Mouse (Mus musculus) kidney, embryonic 15.5 days (tissue): ENCODE measurements around the gene Zfp324. TPM values are rescaled to one million over a fixed set of nuclear protein-coding genes. Genes with fewer than 3 reads are reported as not detected.

Experiments
- ATAC-seq: fragments of 200-750 bp; cut with Nextera tagmentation; replicated peaks from 2 replicates; pipeline ENCODE4 v1.8.0; 2017; ENCODE audit warnings: moderate TSS enrichment; ENCODE audit not compliant: low FRiP score
- H3K27ac ChIP-seq: fragments of 300-500 bp; sonication (generic); 2 replicates; pipeline ENCODE4 v1.5.1; 2015; ENCODE audit warnings: mild to moderate bottlenecking, inconsistent platforms
- H3K27me3 ChIP-seq: fragments of 300-500 bp; sonication (generic); 2 replicates; pipeline ENCODE4 v1.6.1; 2015; ENCODE audit warnings: inconsistent platforms
- H3K36me3 ChIP-seq: fragments of 300-500 bp; sonication (generic); 2 replicates; pipeline ENCODE4 v1.6.1; 2015; ENCODE audit warnings: inconsistent platforms
- H3K4me1 ChIP-seq: fragments of 300-500 bp; sonication (generic); 2 replicates; pipeline ENCODE4 v1.6.1; 2015; ENCODE audit warnings: inconsistent platforms
- H3K4me2 ChIP-seq: fragments of 300-500 bp; sonication (generic); 2 replicates; pipeline ENCODE4 v1.6.1; 2015; ENCODE audit warnings: moderate library complexity, mild to moderate bottlenecking, inconsistent platforms
- H3K4me3 ChIP-seq: fragments of 300-500 bp; sonication (generic); replicated peaks from 2 replicates; pipeline ENCODE4 v1.5.1; 2015; ENCODE audit warnings: mild to moderate bottlenecking, inconsistent platforms
- H3K9ac ChIP-seq: fragments of 300-500 bp; sonication (generic); 2 replicates; pipeline ENCODE4 v1.6.1; 2015; ENCODE audit warnings: mild to moderate bottlenecking, inconsistent platforms
- H3K9me3 ChIP-seq: fragments of 300-500 bp; sonication (generic); replicated peaks from 2 replicates; pipeline ENCODE4 v1.6.1; 2016; ENCODE audit warnings: inconsistent platforms
- WGBS: fragments of 180-500 bp; shearing (Covaris S2); methylation state at CpG from one replicate; pipeline ENCODE4 v1.1.7; 2015; ENCODE audit warnings: mixed read lengths; 5-methylcytosine and 5-hydroxymethylcytosine counted together
- polyA plus RNA-seq: library from polyadenylated mRNA; unstranded; fragments of >200 nt; fragmentation: Nextera tagmentation; extraction: Ambion mirVana; gene quantifications from 2 replicates; pipeline ENCODE4 v1.2.1, GENCODE M21; 2015

Gene Zfp324
- polyA plus RNA-seq, 1 experiment from 2014 or later = 11.4 TPM

GRCm38 (mm10) chr7:12998053-12998452 is 32.4 kb downstream of the Zfp324 start, which contains the start of gene Slc27a5:
Gene Slc27a5 (minus strand): TSS chr7:12998192.
- no peaks in the 10 kb centered on the region for H3K36me3 ChIP-seq
- no peaks in the 10 kb centered on the region for H3K27me3 ChIP-seq
- no peak within 1 kb of the TSS for H3K4me2 ChIP-seq
- 81% methylated on average over 5 of the region's 5 CpGs for WGBS
- no peak within 1 kb of the TSS for H3K4me3 ChIP-seq
- no peaks in the 10 kb centered on the region for H3K4me1 ChIP-seq
- ATAC-seq = no peak
- no peaks in the 10 kb centered on the region for H3K9me3 ChIP-seq
- H3K27ac ChIP-seq = no peak within 1 kb of the TSS
- H3K9ac ChIP-seq = no peak within 1 kb of the TSS

- Histone ChIP-seq H3K27ac (no peak within 1 kb of the TSS), H3K4me2 (no peak within 1 kb of the TSS), H3K4me3 (no peak within 1 kb of the TSS), H3K9ac (no peak within 1 kb of the TSS), H3K36me3 (peaks cover 1% of the 10 kb centered on the region; the same call in 1 of the 2 replicates), H3K9me3 (no peaks in the 10 kb centered on the region), H3K4me1 (no peaks in the 10 kb centered on the region), H3K27me3 (no peaks in the 10 kb centered on the region)
- ATAC-seq = no peak
- WGBS = 86% methylated on average over 3 of the region's 3 CpGs
These were observed 33.2 kb downstream of the Zfp324 start, which contains the start of gene Trim28 for GRCm38 (mm10) chr7:12998851-12999250. Gene Trim28 (plus strand): TSS chr7:12999114.

- Histone ChIP-seq H3K27me3 (no peaks in the 10 kb centered on the region), H3K27ac (no peak overlapping the region), H3K4me2 (no peak overlapping the region), H3K9ac (no peak overlapping the region), H3K9me3 (no peaks in the 10 kb centered on the region), H3K4me1 (no peaks in the 10 kb centered on the region; the same call in 1 of the 2 replicates), H3K36me3 (peaks cover 27% of the 10 kb centered on the region), H3K4me3 (no peak overlapping the region)
- no peak for ATAC-seq
- WGBS = 74% methylated on average over 1 of the region's 1 CpGs
These were observed 35.9 kb downstream of the Zfp324 start for GRCm38 (mm10) chr7:13001584-13001983.

GRCm38 (mm10) chr7:13003380-13003779 is 37.7 kb downstream of the Zfp324 start:
- Histone ChIP-seq H3K4me2 (no peak overlapping the region), H3K4me3 (no peak overlapping the region), H3K36me3 (peaks cover 41% of the 10 kb centered on the region), H3K27me3 (no peaks in the 10 kb centered on the region), H3K9ac (no peak overlapping the region), H3K27ac (no peak overlapping the region), H3K4me1 (peaks cover 16% of the 10 kb centered on the region), H3K9me3 (no peaks in the 10 kb centered on the region)
- 70% methylated on average over 5 of the region's 5 CpGs for WGBS
- ATAC-seq = no peak

- H3K4me3 ChIP-seq = no peak overlapping the region
- no peak for ATAC-seq
- WGBS = 92% methylated on average over 17 of the region's 17 CpGs
- H3K9me3 ChIP-seq = no peaks in the 10 kb centered on the region
- no peak overlapping the region for H3K9ac ChIP-seq
- peaks cover 32% of the 10 kb centered on the region for H3K4me1 ChIP-seq
- H3K27ac ChIP-seq = no peak overlapping the region
- H3K36me3 ChIP-seq = peaks cover 41% of the 10 kb centered on the region
- no peak overlapping the region for H3K4me2 ChIP-seq
- H3K27me3 ChIP-seq = no peaks in the 10 kb centered on the region
These were observed 40.4 kb downstream of the Zfp324 start for GRCm38 (mm10) chr7:13006011-13006410.

GRCm38 (mm10) chr7:13006531-13006930 is 40.9 kb downstream of the Zfp324 start:
- Histone ChIP-seq H3K36me3 (peaks cover 41% of the 10 kb centered on the region), H3K4me3 (no peak overlapping the region), H3K4me1 (peaks cover 32% of the 10 kb centered on the region), H3K4me2 (no peak overlapping the region), H3K27ac (no peak overlapping the region), H3K9me3 (no peaks in the 10 kb centered on the region), H3K27me3 (no peaks in the 10 kb centered on the region), H3K9ac (no peak overlapping the region)
- 84% methylated on average over 10 of the region's 10 CpGs for WGBS
- no peak for ATAC-seq

GRCm38 (mm10) chr7:13007341-13008092 is 41.9 kb downstream of the Zfp324 start:
- Histone ChIP-seq H3K36me3 (peaks cover 41% of the 10 kb centered on the region), H3K4me3 (peak overlapping the region; percentile 25), H3K27ac (no peak overlapping the region), H3K27me3 (no peaks in the 10 kb centered on the region), H3K4me2 (peak overlapping the region; percentile 79), H3K4me1 (peaks cover 32% of the 10 kb centered on the region), H3K9me3 (no peaks in the 10 kb centered on the region), H3K9ac (peak overlapping the region; percentile 25; the same call in 1 of the 2 replicates)
- 38% methylated on average over 57 of the region's 57 CpGs for WGBS
- no peak for ATAC-seq

GRCm38 (mm10) chr7:13009143-13010004 is 43.7 kb downstream of the Zfp324 start:
- Histone ChIP-seq H3K9me3 (no peaks in the 10 kb centered on the region), H3K36me3 (peaks cover 34% of the 10 kb centered on the region), H3K4me1 (peaks cover 32% of the 10 kb centered on the region), H3K9ac (peak overlapping the region; percentile 79), H3K4me3 (peak overlapping the region; percentile 57), H3K27ac (peak overlapping the region; percentile 95), H3K27me3 (no peaks in the 10 kb centered on the region), H3K4me2 (peak overlapping the region; percentile 79)
- peak; percentile 88 for ATAC-seq
- WGBS = under 1% methylated on average over 42 of the region's 42 CpGs

- peak within 1 kb of the TSS; percentile 79 for H3K9ac ChIP-seq
- peak within 1 kb of the TSS; percentile 57 for H3K4me3 ChIP-seq
- WGBS = 12% methylated on average over 26 of the region's 26 CpGs
- peak within 1 kb of the TSS; percentile 79 for H3K4me2 ChIP-seq
- H3K36me3 ChIP-seq = peaks cover 27% of the 10 kb centered on the region
- H3K9me3 ChIP-seq = no peaks in the 10 kb centered on the region
- ATAC-seq = no peak
- peaks cover 32% of the 10 kb centered on the region for H3K4me1 ChIP-seq
- no peaks in the 10 kb centered on the region for H3K27me3 ChIP-seq
- H3K27ac ChIP-seq = peak within 1 kb of the TSS; percentile 95
These were observed 44.6 kb downstream of the Zfp324 start, which contains the start of gene Zbtb45 for GRCm38 (mm10) chr7:13010005-13010908. Gene Zbtb45 (minus strand): TSS chr7:13010034.

- ATAC-seq = no peak
- no peak overlapping the region for H3K4me2 ChIP-seq
- no peaks in the 10 kb centered on the region for H3K27me3 ChIP-seq
- WGBS = 64% methylated on average over 4 of the region's 4 CpGs
- H3K27ac ChIP-seq = no peak overlapping the region
- H3K9ac ChIP-seq = no peak overlapping the region
- no peak overlapping the region for H3K4me3 ChIP-seq
- no peaks in the 10 kb centered on the region for H3K9me3 ChIP-seq
- H3K36me3 ChIP-seq = no peaks in the 10 kb centered on the region
- peaks cover 14% of the 10 kb centered on the region for H3K4me1 ChIP-seq
These were observed 48.0 kb downstream of the Zfp324 start for GRCm38 (mm10) chr7:13013671-13014070.

- Histone ChIP-seq H3K27ac (no peak overlapping the region), H3K4me3 (no peak overlapping the region), H3K9ac (no peak overlapping the region), H3K9me3 (no peaks in the 10 kb centered on the region), H3K36me3 (no peaks in the 10 kb centered on the region), H3K4me2 (no peak overlapping the region), H3K27me3 (no peaks in the 10 kb centered on the region), H3K4me1 (peaks cover 7% of the 10 kb centered on the region)
- no peak for ATAC-seq
- WGBS = 40% methylated on average over 6 of the region's 6 CpGs
These were observed 48.7 kb downstream of the Zfp324 start for GRCm38 (mm10) chr7:13014275-13014839.
